Mouse (Mus musculus) E14TG2a.4 (cell line): ENCODE measurements around the gene Col13a1.

Experiments used
- CTCF ChIP-seq: conservative IDR thresholded peaks from 2 replicates; pipeline ENCODE4 v1.5.1; 2014; ENCODE audit warnings: low read length
- NANOG ChIP-seq: IDR thresholded peaks from 2 replicates; pipeline ENCODE4 v1.6.1; 2014; ENCODE audit warnings: borderline replicate concordance, low read length, mixed read lengths
- POU5F1 ChIP-seq: IDR thresholded peaks from 2 replicates; pipeline ENCODE4 v1.6.1; 2014; ENCODE audit warnings: low read length, borderline replicate concordance

DNA sequence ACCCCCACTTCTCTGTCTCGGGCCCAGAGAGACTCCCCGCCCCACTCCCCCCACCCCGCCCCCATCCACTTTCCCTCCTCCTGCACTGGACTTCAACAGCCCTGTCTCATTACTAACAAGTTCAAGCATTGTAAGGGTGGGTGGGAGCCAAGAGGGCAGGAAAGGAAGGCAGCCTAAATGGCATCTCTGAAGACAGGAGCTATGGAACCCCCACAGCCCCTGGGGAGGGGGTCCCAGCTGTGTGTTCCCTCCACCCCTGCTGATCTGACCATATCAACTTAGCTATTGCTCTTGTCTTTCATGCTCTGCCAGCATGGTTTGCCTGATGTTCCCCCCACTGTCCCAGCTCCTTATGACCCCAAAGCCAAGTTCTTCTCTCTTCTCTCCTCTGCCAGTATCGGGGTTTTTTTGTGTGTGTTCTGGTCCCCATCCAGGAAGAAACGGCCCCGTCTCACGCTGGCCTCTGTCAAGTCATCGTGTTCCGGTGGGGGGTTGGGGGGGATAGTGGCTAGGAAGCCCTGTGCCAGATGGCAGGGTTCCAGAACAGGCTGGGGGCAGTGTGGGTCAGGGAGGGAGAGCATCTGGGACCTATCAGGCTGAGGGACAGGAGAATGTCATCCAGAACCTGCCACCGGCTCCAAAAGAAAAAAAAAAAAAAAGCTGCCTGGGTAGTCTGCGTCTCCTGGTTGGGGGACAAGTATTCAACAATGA, 58.1 kb downstream of the Col13a1 start:
- TF ChIP-seq CTCF, result no peak
- TF ChIP-seq POU5F1, result no peak
- TF ChIP-seq NANOG, result no peak
